ENCODE assay signal across 8 mouse cellular contexts in the genomic region with DNA sequence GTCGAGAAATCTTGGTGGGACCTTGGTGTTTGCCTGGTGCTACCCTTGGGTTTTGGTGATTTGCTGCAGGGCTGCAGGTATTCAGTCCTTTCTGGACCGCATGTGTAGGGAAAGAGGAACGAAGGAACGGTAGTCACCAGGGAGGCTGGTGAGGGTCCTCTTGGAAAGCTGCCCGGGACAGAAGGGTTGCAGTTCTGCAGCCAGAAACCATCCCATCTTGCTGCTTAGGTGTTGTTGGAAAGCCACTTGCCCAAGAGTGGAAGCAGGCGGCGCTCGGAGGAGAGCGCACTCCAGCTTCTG. TPM values are rescaled to one million over a fixed set of nuclear protein-coding genes. Genes with fewer than 3 reads are reported as not detected.
DNase-seq lines count a peak whose midpoint lies in the region; ATAC-seq and TF ChIP-seq lines count a peak whose summit lies in the region.

No protein-coding gene starts in this region.

- H3K9ac ChIP-seq in heart, embryonic 12.5 days = peak overlapping the region; percentile 97
- peak overlapping the region; percentile 88 for H3K9ac ChIP-seq in ES-Bruce4 (ENCODE audit: low read depth, poor library complexity, severe bottlenecking)
- H3K9ac ChIP-seq in forebrain, embryonic 12.5 days = peak overlapping the region; percentile 86
- H3K9ac ChIP-seq in liver, embryonic 15.5 days = peak overlapping the region; percentile 80

- no peak for TF ChIP-seq POLR2A in ES-Bruce4 (IDR thresholded peaks at IDR 0.05; ENCODE audit: insufficient read depth, low read length)

- H3K4me2 ChIP-seq in heart, embryonic 12.5 days = peak overlapping the region; percentile 79
- H3K4me2 ChIP-seq in forebrain, embryonic 12.5 days = peak overlapping the region; percentile 70
- peak overlapping the region; percentile 96 for H3K4me2 ChIP-seq in liver, embryonic 15.5 days

- H3K4me1 ChIP-seq in heart, embryonic 12.5 days (replicated peaks) = peaks cover 11% of the 10 kb centered on the region
- H3K4me1 ChIP-seq in ES-Bruce4 (ENCODE audit: control insufficient read depth, insufficient read depth, low read length) = peaks cover 3% of the 10 kb centered on the region
- H3K4me1 ChIP-seq in forebrain, embryonic 12.5 days = peaks cover 11% of the 10 kb centered on the region
- H3K4me1 ChIP-seq in liver, embryonic 15.5 days (replicated peaks) = peaks cover 18% of the 10 kb centered on the region

- TF ChIP-seq CTCF in ES-Bruce4 (IDR thresholded peaks at IDR 0.05; ENCODE audit: low read depth, low read length) = no peak

- TF ChIP-seq EP300 in ES-Bruce4 (IDR thresholded peaks at IDR 0.05; ENCODE audit: insufficient read depth, low read depth, low read length) = no peak

- peak overlapping the region; percentile 98 for H3K4me3 ChIP-seq in heart, embryonic 12.5 days
- H3K4me3 ChIP-seq in ES-Bruce4 (ENCODE audit: low read depth, low read length) = peak overlapping the region; percentile 99
- H3K4me3 ChIP-seq in forebrain, embryonic 12.5 days (replicated peaks) = peak overlapping the region; percentile 77
- H3K4me3 ChIP-seq in liver, embryonic 15.5 days (replicated peaks) = peak overlapping the region; percentile 90

- H3K9me3 ChIP-seq in heart, embryonic 12.5 days (replicated peaks) = peaks cover 9% of the 10 kb centered on the region; the same call in 1 of the 2 replicates
- peaks cover 9% of the 10 kb centered on the region for H3K9me3 ChIP-seq in ES-Bruce4 (replicated peaks; ENCODE audit: control insufficient read depth, insufficient read depth, low read length, poor library complexity, severe bottlenecking)
- H3K9me3 ChIP-seq in forebrain, embryonic 12.5 days = no peaks in the 10 kb centered on the region
- no peaks in the 10 kb centered on the region for H3K9me3 ChIP-seq in liver, embryonic 15.5 days (replicated peaks)

- H3K27ac ChIP-seq in heart, embryonic 12.5 days (ENCODE audit: poor library complexity, severe bottlenecking) = peak overlapping the region; percentile 91
- peak overlapping the region; percentile 52 for H3K27ac ChIP-seq in ES-Bruce4 (ENCODE audit: insufficient read depth, low read length)
- H3K27ac ChIP-seq in forebrain, embryonic 12.5 days = peak overlapping the region; percentile 72
- peak overlapping the region; percentile 82 for H3K27ac ChIP-seq in liver, embryonic 15.5 days (replicated peaks)

- H3K36me3 ChIP-seq in heart, embryonic 12.5 days = no peaks in the 10 kb centered on the region; the same call in 1 of the 2 replicates
- no peaks in the 10 kb centered on the region for H3K36me3 ChIP-seq in ES-Bruce4 (ENCODE audit: control insufficient read depth, insufficient read depth, low read length, poor library complexity, severe bottlenecking)
- H3K36me3 ChIP-seq in forebrain, embryonic 12.5 days (replicated peaks) = no peaks in the 10 kb centered on the region
- peaks cover 6% of the 10 kb centered on the region; the same call in 1 of the 2 replicates for H3K36me3 ChIP-seq in liver, embryonic 15.5 days (replicated peaks)

- DNase-seq in heart, adult 18-20 months = no peak
- DNase-seq in urinary bladder, postnatal 10 days (ENCODE audit: low spot score) = no peak
- no peak for DNase-seq in right cerebral cortex, postnatal 25 days
- no peak for DNase-seq in layer of hippocampus, adult 9-10 months (ENCODE audit: low spot score)

- H3K27me3 ChIP-seq in heart, embryonic 12.5 days (replicated peaks) = no peaks in the 10 kb centered on the region
- H3K27me3 ChIP-seq in ES-Bruce4 (ENCODE audit: control insufficient read depth, insufficient read depth, low read length, poor library complexity, severe bottlenecking) = no peaks in the 10 kb centered on the region
- no peaks in the 10 kb centered on the region for H3K27me3 ChIP-seq in forebrain, embryonic 12.5 days
- no peaks in the 10 kb centered on the region for H3K27me3 ChIP-seq in liver, embryonic 15.5 days

- WGBS in heart, embryonic 12.5 days = under 1% methylated on average over 9 of the region's 9 CpGs
- WGBS in forebrain, embryonic 12.5 days = 1% methylated on average over 9 of the region's 9 CpGs
- 1% methylated on average over 9 of the region's 9 CpGs for WGBS in liver, embryonic 15.5 days (ENCODE audit: insufficient replicate concordance)

- ATAC-seq in heart, embryonic 12.5 days (ENCODE audit: insufficient number of reproducible peaks, low FRiP score) = peak; percentile 51; the same call in 1 of the 2 replicates
- no peak for ATAC-seq in forebrain, embryonic 12.5 days (ENCODE audit: low FRiP score)
- ATAC-seq in liver, embryonic 15.5 days (ENCODE audit: insufficient read depth) = no peak

RNA-seq across cellular contexts. Expression of gene Ap3b1, which starts 0.7 kb away (rescaled TPM):
- polyA plus RNA-seq in heart, embryonic 12.5 days (2016; fragmentation: Nextera tagmentation; extraction: Ambion mirVana) = 37.5 and 38.6 TPM in 2 replicates
- total RNA-seq in heart, adult 18-20 months (2021) = 10 to 100 TPM; 21.1 to 31.0 TPM
- 79.3 and 83.0 TPM in 2 replicates for polyA plus RNA-seq in ES-Bruce4 (2011; ENCODE audit: insufficient read depth, insufficient read length, low read depth, missing spikeins)
- 36.1 and 36.7 TPM in 2 replicates for polyA plus RNA-seq in forebrain, embryonic 12.5 days (2016; fragmentation: Nextera tagmentation; extraction: Ambion mirVana)
- 15.9 and 16.4 TPM in 2 replicates for polyA plus RNA-seq in liver, embryonic 15.5 days (2015; fragmentation: Nextera tagmentation; extraction: Ambion mirVana)
